Mouse (Mus musculus) kidney, postnatal 36 days (tissue): ENCODE data around the gene Prelid1.

Experiments used
- DNase-seq, 2 experiments: peaks; one replicate each; pipeline ENCODE4 v3.0.0; 2021 to 2022; ENCODE audit warnings: mixed read lengths in 2 of 2

Gene Prelid1

DNA sequence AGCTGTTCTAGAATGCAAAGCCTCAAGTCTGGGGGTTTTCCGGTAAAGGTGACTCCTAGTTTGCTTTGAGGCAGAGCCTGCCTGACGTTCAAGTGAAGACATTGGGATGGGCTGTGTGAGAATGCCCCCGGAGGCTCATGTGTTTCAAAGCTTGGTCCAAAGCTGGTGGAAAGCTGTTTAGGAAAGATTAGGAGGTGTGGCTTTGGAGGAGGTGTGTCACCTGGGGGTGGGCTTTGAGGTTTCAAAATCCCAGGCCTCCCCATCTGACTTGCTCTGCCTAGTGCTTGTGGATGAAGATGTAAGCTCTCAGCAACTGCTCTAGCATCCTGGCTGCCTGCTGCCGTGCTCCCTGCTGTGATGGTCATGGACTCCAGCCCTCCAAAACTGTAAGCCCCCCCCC lies 15.4 kb downstream of the Prelid1 start:
- DNase-seq = no peak

DNA sequence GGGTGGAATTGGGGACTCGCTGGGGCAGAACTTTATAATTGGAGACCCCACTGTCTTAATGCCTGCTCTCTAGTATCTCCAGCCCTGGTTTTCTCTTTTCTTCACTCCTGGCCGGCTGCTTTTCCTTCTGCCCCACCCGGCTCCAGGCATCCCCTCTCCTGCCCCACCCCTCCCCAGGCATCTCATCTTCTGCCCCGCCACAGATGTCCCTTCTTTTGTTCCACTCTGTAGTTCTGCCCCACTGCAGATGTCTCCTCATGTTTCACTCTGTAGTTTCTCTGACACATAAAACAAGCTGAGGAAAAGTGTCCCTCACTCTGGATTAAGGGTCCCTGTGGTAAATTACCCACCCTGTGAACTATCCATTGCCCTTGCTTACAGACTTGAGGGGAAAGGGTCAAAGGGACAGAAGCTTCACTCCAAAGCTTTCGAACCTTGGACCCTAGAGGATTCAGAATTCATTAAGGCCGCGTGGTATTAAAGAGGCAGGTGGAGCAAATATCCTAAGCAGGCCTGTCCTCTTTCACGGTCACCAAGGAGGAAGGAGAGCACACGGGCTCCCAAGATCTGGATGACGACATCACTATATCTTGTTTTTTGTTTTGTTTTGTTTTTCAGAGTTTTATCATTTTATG lies 17.2 kb downstream of the Prelid1 start:
- DNase-seq = peak in 1 of 2 experiments; percentile 45

DNA sequence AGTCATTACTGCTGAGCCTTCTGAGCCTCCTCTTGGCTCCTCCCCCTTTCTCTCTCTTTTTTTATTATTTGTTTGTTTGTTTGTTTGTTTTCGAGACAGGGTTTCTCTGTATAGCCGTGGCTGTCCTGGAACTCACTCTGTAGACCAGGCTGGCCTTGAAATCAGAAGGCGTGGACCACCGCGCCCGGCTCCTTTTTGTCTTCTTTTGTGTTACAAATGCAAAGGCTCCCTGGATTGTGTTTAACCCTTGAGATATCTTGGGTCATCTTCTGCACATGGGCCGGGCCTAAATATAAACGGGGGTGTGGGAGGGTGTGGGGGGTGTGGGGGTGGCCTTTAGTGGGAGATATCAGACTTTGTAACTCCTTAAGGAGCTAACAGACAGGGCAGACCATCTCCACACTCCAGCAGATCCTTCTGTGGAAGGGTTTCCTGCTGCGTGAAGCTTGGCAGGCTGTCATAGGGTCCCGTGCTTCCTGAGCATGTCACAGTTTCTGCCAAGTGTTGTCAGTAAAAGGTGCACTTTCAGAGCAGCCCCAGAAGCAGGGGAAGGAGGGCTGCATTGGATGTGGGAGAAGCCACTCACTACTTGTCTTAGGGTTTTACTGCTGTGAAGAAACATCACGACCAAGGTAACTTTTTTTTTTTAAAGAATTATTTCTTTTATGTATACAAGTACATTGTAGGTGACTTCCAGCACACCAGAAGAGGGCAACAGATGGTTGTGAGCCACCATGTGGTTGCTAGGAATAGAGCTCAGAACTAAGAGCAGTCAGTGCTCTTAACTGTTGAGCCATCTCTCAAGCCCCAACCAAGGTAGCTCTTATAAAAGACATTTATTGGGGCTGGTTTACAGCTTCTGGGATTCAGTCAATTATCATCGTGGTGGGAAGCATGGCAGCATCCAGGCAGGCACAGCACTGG lies 18.1 kb downstream of the Prelid1 start:
- peak in 1 of 2 experiments; percentile 44 for DNase-seq

DNA sequence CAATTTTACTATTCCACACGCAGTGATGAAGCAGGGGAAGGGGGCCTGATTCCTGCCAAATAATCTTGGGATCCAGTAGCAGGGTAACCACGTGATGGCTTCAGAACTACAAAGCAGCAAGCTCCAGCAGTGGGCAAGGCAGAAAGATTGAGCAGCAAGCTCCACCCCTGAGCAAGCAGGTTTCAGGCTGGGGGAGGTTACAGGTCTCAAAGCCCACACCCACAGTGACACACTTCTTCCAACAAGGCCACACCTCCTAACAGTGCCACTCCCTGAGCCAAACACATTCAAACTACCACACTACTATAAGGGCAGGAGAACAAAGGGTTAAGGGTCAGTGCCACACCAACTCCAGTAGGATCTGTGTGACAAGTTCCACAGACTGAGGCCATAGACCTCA lies 19.0 kb downstream of the Prelid1 start:
- DNase-seq = no peak

DNA sequence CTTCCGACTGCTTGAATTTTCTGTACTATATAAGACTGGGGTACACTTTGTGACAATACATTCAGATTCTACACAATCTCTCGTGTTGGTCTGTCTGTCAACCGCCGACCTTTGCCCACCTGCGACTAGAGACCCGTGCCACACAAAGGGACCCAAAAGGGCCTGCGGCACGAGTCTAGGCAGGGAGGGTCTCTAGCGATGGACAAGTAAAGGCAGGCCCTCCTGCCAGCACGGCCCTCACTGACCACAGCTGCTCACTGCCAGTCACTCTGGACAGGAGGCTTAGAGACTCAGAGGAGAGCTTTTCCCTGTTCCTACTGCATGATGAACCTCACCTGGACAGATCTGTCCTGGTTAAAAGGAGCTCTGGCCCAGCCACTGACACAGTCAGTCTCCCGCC lies 22.2 kb downstream of the Prelid1 start:
- DNase-seq = no peak

DNA sequence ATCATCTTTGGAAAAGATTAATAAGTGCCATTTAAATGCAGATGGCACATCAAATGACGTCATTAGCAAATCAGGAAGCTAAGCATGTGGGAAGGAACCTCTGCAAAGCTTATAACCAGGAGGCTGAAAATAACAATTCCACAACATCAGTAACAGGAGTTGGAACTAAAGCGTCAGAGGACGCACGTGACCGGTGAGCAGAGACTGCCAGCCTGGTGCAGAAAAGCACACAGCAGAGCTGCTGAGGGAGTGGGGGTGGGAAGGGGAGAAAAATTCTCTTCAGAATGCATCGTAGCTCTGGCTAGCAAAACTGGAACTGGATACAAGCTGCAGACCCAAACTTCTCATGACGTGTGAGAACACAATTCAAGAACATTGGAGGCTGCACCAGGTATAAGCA lies 24.0 kb downstream of the Prelid1 start:
- DNase-seq = no peak

DNA sequence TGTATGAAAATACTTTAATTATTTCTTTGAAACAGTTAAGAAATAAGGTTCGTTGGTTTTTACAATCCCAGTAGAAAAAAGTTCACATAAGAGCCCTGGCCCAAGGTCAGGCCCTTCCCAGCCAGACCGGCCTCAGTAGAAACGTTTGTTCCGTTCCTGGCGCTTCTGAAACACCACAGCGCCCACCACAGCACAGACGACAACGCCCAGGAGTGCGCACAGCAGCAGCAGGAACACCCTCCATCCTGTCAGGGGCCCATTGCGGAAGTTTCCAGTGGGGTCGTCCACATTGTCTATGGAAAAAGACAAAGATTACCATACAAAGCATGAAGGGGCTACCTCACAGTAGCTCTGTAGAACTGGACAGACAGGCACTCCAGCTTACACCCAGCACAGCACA lies 26.4 kb downstream of the Prelid1 start:
- no peak for DNase-seq

DNA sequence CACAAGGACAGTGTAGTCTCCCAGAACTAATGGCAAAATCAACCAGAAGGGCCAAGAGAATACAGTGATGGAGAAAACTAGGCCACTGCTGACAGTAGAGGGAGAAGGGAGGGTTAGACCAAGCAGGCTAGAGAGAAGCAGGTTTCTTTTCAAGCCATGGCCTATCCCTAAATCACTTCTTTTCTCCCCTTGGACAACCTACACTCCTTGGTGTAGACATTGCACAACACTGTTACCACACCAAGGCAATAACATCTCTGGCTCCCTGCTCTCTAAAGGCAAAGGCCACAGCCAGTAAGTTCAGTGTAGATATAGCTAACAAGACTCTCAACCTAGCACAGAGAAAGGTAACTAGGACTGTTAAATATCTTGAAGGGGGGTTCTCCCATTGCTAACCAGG lies 40.8 kb downstream of the Prelid1 start:
- DNase-seq = no peak

DNA sequence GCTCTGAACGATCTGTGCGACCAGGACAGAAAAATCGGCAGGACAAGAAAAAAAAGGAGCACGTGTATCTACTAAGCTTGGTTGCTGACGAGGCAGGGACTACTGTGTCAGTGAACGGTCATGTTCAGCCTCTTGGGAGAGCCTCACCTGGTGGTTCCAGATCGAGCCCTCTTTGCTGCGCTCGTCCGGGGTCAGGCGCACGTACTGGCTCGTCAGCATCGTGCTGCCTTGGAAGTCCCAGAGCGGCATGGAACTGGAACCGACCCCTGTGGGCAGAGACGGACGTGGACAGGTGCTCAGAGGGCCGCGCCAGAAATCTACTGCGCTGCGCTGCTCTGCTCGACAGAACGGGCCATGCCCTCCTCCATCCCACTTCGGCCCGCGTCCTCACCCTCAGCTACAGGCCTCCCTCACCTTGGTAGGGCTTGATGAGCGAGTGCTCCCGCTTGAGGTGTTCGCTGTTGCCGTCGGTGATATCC lies 41.7 kb downstream of the Prelid1 start:
- DNase-seq = no peak

DNA sequence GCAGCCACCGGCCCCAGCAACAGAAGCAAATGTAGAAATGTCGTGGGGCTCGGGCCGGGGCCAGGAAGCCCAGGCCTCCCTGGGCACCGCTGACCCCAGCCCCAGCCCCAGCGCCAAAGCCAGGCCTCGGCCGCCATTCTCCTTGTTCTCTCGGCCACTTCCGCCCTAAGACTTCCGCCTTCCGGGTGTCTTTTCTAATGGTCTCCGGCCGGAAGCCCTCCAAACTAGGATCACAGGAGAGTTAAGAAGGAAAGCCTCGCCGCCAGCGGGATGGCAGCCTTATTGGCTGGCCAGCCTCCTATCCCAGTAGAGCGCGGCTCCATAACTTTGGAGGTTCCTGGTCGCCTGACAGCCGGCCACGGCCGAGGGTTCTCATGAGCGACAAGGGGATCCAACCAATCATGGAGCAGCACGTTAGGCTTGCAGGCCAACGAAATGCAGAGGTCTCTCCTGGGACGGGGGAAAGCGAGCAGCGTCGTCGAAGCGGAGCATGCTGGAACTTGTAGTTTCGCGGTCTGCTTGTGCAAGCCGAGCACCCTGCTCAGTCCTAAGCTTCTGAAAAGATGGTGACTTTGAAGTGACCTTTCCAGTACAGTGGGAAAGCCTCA lies 42.3 kb downstream of the Prelid1 start, which contains the start of gene Lman2:
TSS of gene Lman2 (minus strand) at position 331 of the 608 bp plus-strand sequence.
- DNase-seq = peak; percentile 96 to 99

DNA sequence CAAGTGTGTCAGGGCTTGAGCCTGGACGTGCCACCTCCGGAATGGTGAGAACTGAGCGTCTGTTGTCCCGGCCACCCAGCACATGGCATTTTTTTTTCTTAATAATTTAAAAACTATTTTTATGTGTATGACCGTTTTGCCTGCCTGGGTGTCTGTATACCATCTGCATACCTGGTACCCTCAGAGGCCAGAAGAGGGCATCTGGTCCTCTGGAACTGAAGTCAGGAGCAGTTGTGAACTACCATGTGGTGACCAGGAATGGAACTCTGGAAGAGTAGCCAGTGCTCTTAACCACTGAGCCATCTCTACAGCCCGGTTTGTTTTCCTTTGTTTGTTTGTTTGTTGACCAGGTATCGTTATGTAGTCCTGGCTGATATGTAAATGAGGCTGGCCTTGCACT lies 48.1 kb downstream of the Prelid1 start:
- DNase-seq = peak; percentile 27 to 39

DNA sequence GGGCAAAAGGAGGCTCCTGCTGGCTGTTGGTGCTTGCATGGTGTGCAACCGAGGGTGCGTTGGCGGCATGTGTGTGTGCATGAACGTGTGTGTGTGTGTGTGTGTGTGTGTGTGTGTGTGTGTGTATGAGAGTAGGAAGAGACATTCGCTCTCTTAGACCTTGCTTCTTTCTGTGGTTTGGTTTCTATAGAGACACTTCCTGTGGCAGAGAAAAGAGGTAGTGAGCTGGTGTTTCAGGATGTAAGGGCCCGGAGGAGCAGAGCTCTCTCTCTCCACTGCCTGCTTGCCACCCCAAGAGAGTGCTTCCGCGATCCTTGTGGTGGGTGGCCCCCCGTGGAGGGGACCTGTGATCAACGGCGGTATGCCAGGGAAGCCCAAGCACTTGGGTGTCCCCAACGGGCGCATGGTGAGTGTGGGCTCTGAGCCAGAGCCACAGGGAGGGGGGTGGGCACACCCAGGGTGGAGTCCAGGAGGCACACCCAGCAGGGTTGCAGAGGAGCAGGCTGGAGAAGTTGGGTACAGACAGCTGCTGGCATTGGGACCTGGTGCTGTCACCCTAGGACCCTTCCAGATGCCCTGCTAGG lies 49.3 kb downstream of the Prelid1 start, which contains the start of gene Rgs14:
TSS of gene Rgs14 (plus strand) at position 202 of the 584 bp plus-strand sequence.
- peak; percentile 8 to 25 for DNase-seq

DNA sequence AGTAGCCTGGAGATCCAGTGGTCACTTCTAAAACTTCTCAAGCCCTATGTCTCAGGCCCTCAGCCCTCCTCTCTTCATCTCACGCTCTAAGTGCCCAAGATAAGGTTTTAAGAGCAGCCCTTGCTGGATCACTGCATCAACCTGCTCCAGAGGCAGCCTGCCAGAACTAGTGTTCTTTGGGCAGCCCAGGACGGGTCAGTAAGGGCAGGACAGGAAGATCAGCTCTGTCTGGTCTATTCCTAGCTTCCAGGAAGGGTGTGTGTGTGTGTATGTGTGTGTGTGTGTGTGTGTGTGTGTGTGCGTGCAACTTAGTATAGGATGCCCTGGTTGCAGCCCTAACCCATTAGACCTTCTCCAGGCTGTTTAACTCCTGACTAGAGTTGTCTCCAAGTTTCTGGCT lies 49.9 kb downstream of the Prelid1 start:
- DNase-seq = peak; percentile 83 to 86

DNA sequence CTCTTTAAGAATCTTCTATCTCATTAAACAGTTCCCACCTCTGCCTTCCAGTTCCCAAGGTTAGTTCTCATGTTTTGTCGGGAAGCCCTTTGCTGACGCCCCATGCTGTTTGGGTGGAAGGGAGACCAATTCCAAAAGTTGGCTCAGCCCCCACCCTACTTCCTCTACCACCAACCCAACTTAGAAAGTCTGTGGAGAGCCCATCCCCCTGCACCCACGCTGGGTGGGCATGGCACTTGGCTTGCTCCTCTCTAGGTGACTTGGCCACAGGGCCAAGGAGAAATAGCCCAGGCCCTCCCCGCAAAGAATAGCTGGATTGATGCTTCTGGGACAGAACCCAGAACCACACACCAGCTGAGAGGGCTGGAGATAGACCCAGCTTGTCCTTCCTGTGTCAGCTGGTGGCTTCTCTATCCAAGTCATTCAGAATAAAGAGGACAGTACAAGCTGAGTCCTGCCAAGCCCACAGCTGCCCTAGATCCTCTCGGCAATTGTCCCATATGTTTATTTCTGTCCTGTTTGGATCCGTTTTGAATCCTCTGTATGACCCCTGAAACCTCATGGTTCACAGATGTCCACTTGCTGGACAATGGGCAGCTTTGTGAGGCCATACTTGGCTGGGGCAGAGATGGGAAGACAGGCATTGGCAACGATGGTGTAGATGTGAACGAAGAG lies 50.8 kb downstream of the Prelid1 start:
- no peak for DNase-seq

DNA sequence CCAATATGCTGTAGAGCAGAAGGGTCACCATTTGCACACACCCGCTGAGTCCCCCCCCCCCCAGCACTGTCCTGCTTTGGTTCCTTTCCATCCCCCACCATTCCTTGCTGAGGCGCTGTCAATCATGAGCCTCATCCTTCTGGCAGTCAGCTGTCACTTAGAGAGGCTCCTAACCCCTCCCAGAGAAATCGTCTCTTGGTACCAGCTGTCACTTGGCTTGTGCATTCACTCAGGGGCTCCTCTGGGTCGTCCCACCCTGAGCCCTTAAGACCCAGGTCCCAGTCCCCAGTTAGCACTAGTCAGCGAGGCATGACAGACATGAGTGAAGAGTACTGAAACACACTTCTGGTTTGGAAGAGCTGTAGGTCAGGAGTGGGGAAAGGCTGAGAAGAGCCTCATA lies 51.4 kb downstream of the Prelid1 start:
- no peak for DNase-seq

DNA sequence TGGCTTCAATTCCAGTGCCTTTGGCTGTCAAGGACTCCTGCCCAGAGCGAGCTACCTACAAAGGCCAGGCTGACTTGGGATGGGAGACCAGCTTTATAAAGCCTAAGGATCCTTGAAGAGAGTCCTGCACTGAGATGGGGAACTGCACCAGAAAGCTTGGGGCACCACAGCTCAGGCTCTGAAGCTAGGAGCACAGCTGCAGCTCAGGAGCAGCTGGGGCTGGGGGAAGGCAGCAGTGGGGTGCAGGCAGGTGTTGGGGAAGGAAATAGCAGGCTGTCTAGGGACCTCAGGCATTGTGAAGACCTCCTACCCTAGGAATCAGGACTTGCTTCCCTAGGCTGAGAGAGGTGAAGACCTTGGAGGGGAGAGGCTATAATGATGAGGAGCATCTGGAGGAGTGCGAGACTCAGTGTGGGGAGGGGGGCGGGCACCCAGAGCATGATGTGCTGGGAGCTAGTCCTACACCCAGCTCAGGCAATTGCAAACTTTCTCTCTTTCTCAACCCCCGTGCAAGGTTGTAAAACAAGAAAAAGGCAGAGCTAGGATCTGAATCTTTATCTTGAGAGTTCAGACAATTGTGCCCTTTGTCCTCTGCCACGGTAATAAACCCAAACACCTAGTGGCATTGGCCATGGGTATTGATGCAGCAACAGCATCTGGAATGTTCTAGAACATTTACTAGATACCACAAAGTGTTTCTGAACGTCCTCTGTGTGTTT lies 54.1 kb downstream of the Prelid1 start:
- DNase-seq = no peak
